Mouse (Mus musculus) G1E (cell line): ENCODE measurements at regions not wholly inside any gene's neighbourhood (a gene's known extent, or its start where the extent isn't known, plus 50 kb on each side); places are given as distances from the start of the nearest gene placed in this dataset.

Source experiments
- CTCF ChIP-seq: IDR thresholded peaks from 2 replicates; pipeline ENCODE4 v1.5.1; 2012; ENCODE audit warnings: low read depth, low read length, inconsistent platforms, mixed read lengths
- GATA1 ChIP-seq: IDR thresholded peaks from 2 replicates; pipeline ENCODE4 v1.6.1; 2012; ENCODE audit warnings: borderline replicate concordance, low read length, inconsistent platforms, mixed read lengths
- TAL1 ChIP-seq: conservative IDR thresholded peaks from 2 replicates; pipeline ENCODE4 v1.6.1; 2012; ENCODE audit warnings: low read depth, low read length, inconsistent platforms, mixed read lengths

GRCm38 (mm10) chr9:94426740-94427139 is 111.1 kb downstream of the 1190002N15Rik start:
- TF ChIP-seq CTCF (no peak), TAL1 (no peak), GATA1 (no peak)
